Mouse (Mus musculus) G1E (cell line): ENCODE measurements at regions not wholly inside any gene's neighbourhood (a gene's known extent, or its start where the extent isn't known, plus 50 kb on each side); places are given as distances from the start of the nearest gene placed in this dataset.

ENCODE experiments used
- CTCF ChIP-seq: IDR thresholded peaks from 2 replicates; pipeline ENCODE4 v1.5.1; 2012; ENCODE audit warnings: low read depth, low read length, inconsistent platforms, mixed read lengths
- GATA1 ChIP-seq: IDR thresholded peaks from 2 replicates; pipeline ENCODE4 v1.6.1; 2012; ENCODE audit warnings: borderline replicate concordance, low read length, inconsistent platforms, mixed read lengths
- GATA2 ChIP-seq: IDR thresholded peaks from 2 replicates; pipeline ENCODE4 v1.6.1; 2012; ENCODE audit warnings: low read depth, low read length, inconsistent platforms, borderline replicate concordance
- POLR2AphosphoS5 ChIP-seq: IDR thresholded peaks from 2 replicates; pipeline ENCODE4 v1.6.1; 2012; ENCODE audit warnings: low read depth, low read length, inconsistent platforms; ENCODE audit not compliant: insufficient replicate concordance
- TAL1 ChIP-seq: conservative IDR thresholded peaks from 2 replicates; pipeline ENCODE4 v1.6.1; 2012; ENCODE audit warnings: low read depth, low read length, inconsistent platforms, mixed read lengths

- TF ChIP-seq CTCF (no peak), GATA1 (no peak), TAL1 (no peak), POLR2AphosphoS5 (no peak), GATA2 (no peak)
Observed at GRCm38 (mm10) chr4:106169466-106169865, 146.5 kb upstream of the Usp24 start.
